ENCODE assay signal across 15 mouse cellular contexts in the genomic region with DNA sequence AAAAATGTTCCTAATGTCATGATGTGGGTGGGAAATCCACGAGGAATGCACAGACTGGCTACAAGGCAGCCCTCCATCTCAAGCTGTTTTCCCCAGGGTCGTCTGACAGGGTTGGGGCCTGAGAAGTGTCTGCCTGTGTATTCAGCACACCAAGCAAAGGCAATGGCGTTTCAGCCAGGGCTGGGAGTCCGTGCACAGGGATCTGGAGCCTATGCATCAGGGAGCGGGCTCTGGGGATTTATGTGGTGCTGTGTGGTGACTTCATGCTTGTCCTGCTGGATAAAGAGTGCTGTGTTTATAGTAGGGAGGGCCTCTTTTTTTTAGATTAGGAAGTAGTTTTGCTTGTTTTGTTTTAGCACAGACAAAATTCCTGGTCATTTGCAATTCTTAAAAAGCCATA. TPM values are rescaled to one million over a fixed set of nuclear protein-coding genes. Genes with fewer than 3 reads are reported as not detected.
A peak's percentile ranks its signal among the peaks of the same experiment; 100 is the strongest.
DNase-seq lines count a peak whose midpoint lies in the region; ATAC-seq and TF ChIP-seq lines count a peak whose summit lies in the region.
"Had no signal": no experiment of that assay in that cellular context is flagged by ENCODE, and none has a peak within 500 bp of the region (broad histone marks: within the 10 kb centered on the region; RNA-seq: fewer than 3 reads in every experiment).

No protein-coding gene starts in this region.

- no peak overlapping the region for H3K4me2 ChIP-seq in forebrain, postnatal 0 days (ENCODE audit: low read depth)
- H3K4me2 ChIP-seq in forebrain, embryonic 12.5 days, result no peak overlapping the region
- no peak overlapping the region for H3K4me2 ChIP-seq in lung, embryonic 15.5 days
- H3K4me2 ChIP-seq: hindbrain, embryonic 15.5 days had no signal

- intact Hi-C loops in heart, postnatal 10 days (cut with DNase I), result no loop called here

- peak overlapping the region; percentile 11; the same call in 1 of the 2 replicates for H3K27ac ChIP-seq in forebrain, postnatal 0 days (ENCODE audit: low read depth, low read length)
- H3K27ac ChIP-seq in forebrain, embryonic 12.5 days, result no peak overlapping the region
- no peak overlapping the region for H3K27ac ChIP-seq in lung, embryonic 15.5 days
- peak overlapping the region; percentile 23; the same call in 1 of the 2 replicates for H3K27ac ChIP-seq in cortical plate, adult 2 months (ENCODE audit: insufficient read depth, low read length)
- H3K27ac ChIP-seq: hindbrain, embryonic 15.5 days had no signal

- H3K27me3 ChIP-seq in forebrain, postnatal 0 days (ENCODE audit: insufficient read depth, low read length), result no peaks in the 10 kb centered on the region
- no peaks in the 10 kb centered on the region for H3K27me3 ChIP-seq in forebrain, embryonic 12.5 days
- no peaks in the 10 kb centered on the region for H3K27me3 ChIP-seq in lung, embryonic 15.5 days
- H3K27me3 ChIP-seq: hindbrain, embryonic 15.5 days had no signal

- ATAC-seq in forebrain, postnatal 0 days, result peak; percentile 49
- no peak for ATAC-seq in forebrain, embryonic 12.5 days (ENCODE audit: low FRiP score)
- peak; percentile 62; the same call in 1 of the 2 replicates for ATAC-seq in lung, embryonic 15.5 days (ENCODE audit: borderline replicate concordance, extremely low read depth, low FRiP score, low TSS enrichment)
- no peak for ATAC-seq in inflammation-experienced regulatory T-cells, adult 6 months

- no peaks in the 10 kb centered on the region for H3K9me3 ChIP-seq in forebrain, postnatal 0 days (ENCODE audit: low read length)
- H3K9me3 ChIP-seq in forebrain, embryonic 12.5 days, result no peaks in the 10 kb centered on the region
- H3K9me3 ChIP-seq in lung, embryonic 15.5 days, result no peaks in the 10 kb centered on the region
- H3K9me3 ChIP-seq: hindbrain, embryonic 15.5 days had no signal

- H3K36me3 ChIP-seq in forebrain, postnatal 0 days (ENCODE audit: insufficient read depth), result no peaks in the 10 kb centered on the region
- no peaks in the 10 kb centered on the region for H3K36me3 ChIP-seq in forebrain, embryonic 12.5 days (replicated peaks)
- no peaks in the 10 kb centered on the region for H3K36me3 ChIP-seq in lung, embryonic 15.5 days
- H3K36me3 ChIP-seq: hindbrain, embryonic 15.5 days had no signal

- peak overlapping the region; percentile 4; the same call in 1 of the 2 replicates for H3K9ac ChIP-seq in forebrain, postnatal 0 days
- no peak overlapping the region for H3K9ac ChIP-seq in forebrain, embryonic 12.5 days
- H3K9ac ChIP-seq in lung, embryonic 15.5 days, result no peak overlapping the region
- H3K9ac ChIP-seq: hindbrain, embryonic 15.5 days had no signal

- peak; percentile 9 for DNase-seq in forebrain, postnatal 0 days
- DNase-seq in lung, postnatal 10 days, result no peak
- DNase-seq in heart, postnatal 10 days, result peak; percentile 32 to 42
- DNase-seq in urinary bladder, postnatal 4 days (ENCODE audit: low spot score in 2 of 2), result no peak
- DNase-seq: cerebellum, adult 8-10 months; gastrocnemius, postnatal 25 days; kidney, adult 8-10 months; lung, postnatal 14 days; thymus, adult 18-20 months had no signal

- peaks cover 5% of the 10 kb centered on the region; the same call in 1 of the 2 replicates for H3K4me1 ChIP-seq in forebrain, postnatal 0 days (ENCODE audit: insufficient read depth)
- H3K4me1 ChIP-seq in forebrain, embryonic 12.5 days, result peaks cover 31% of the 10 kb centered on the region
- H3K4me1 ChIP-seq in lung, embryonic 15.5 days, result 0 out of 2 replicates have a peak, but pooled peaks cover 4% of the 10 kb centered on the region
- peaks cover 4% of the 10 kb centered on the region for H3K4me1 ChIP-seq in cortical plate, adult 2 months (ENCODE audit: control insufficient read depth, insufficient read depth, low read length)

- TF ChIP-seq CTCF in forebrain, postnatal 0 days (IDR thresholded peaks at IDR 0.05; ENCODE audit: low read depth), result no peak
- TF ChIP-seq CTCF in cortical plate, adult 2 months (IDR thresholded peaks at IDR 0.05; ENCODE audit: extremely low read depth, insufficient read depth, low read length), result no peak

- no peak overlapping the region for H3K4me3 ChIP-seq in forebrain, postnatal 0 days (ENCODE audit: low read depth, low read length)
- no peak overlapping the region for H3K4me3 ChIP-seq in forebrain, embryonic 12.5 days (replicated peaks)
- no peak overlapping the region for H3K4me3 ChIP-seq in lung, embryonic 15.5 days
- H3K4me3 ChIP-seq in cortical plate, adult 2 months (ENCODE audit: insufficient read depth, low read length), result no peak overlapping the region
- H3K4me3 ChIP-seq: erythroblast, embryonic 14.5 days; hindbrain, embryonic 15.5 days had no signal

- TF ChIP-seq POLR2A in cortical plate, adult 2 months (IDR thresholded peaks at IDR 0.05; ENCODE audit: extremely low read depth, insufficient read depth, low read length), result no peak

- WGBS in forebrain, postnatal 0 days, result 30% methylated on average over 5 of the region's 5 CpGs
- 20% methylated on average over 5 of the region's 5 CpGs for WGBS in forebrain, embryonic 12.5 days
- WGBS in lung, embryonic 15.5 days, result 21% methylated on average over 5 of the region's 5 CpGs

RNA-seq across cellular contexts. Expression of a gene that starts 26.2 kb away (rescaled TPM):
- total RNA-seq in forebrain, postnatal 0 days (2014; rRNA removed), result 23.9 and 26.5 TPM in 2 replicates
- polyA plus RNA-seq in forebrain, postnatal 0 days (2015; fragmentation: Nextera tagmentation; extraction: Ambion mirVana), result 28.3 and 30.3 TPM in 2 replicates
- polyA plus RNA-seq in forebrain, embryonic 12.5 days (2016; fragmentation: Nextera tagmentation; extraction: Ambion mirVana), result 35.6 and 41.6 TPM in 2 replicates
- 40.9 and 44.7 TPM in 2 replicates for polyA plus RNA-seq in lung, embryonic 15.5 days (2015; fragmentation: Nextera tagmentation; extraction: Ambion mirVana)
- polyA plus RNA-seq in cortical plate, adult 2 months (2012; rRNA removed), result 47.3 and 50.4 TPM in 2 replicates
- 10 to 100 TPM; 20.9 to 22.2 TPM for total RNA-seq in heart, postnatal 10 days (2021)
- polyA plus RNA-seq in inflammation-experienced regulatory T-cells, adult 6 months (2017; shearing (Covaris generic)), result 10 to 100 TPM; 22.4 to 29.8 (median 25.4) TPM

Comparison
In these comparisons a context has a peak if more than half of its experiments do, and no peak if none do; other contexts are left out.
1. ATAC-seq: peak in forebrain, postnatal 0 days (single experiment) and lung, embryonic 15.5 days (single experiment); none in forebrain, embryonic 12.5 days (single experiment) and inflammation-experienced regulatory T-cells, adult 6 months (single experiment).
2. H3K27ac ChIP-seq: peak in forebrain, postnatal 0 days (single experiment) and cortical plate, adult 2 months (single experiment); none in forebrain, embryonic 12.5 days (single experiment) and lung, embryonic 15.5 days (single experiment).
3. DNase-seq: peak in forebrain, postnatal 0 days (single experiment) and heart, postnatal 10 days (2 of 2); none in lung, postnatal 10 days (single experiment) and urinary bladder, postnatal 4 days (0 of 2).